Comparison of ENCODE assay signal across 21 mouse cellular contexts in the genomic region with DNA sequence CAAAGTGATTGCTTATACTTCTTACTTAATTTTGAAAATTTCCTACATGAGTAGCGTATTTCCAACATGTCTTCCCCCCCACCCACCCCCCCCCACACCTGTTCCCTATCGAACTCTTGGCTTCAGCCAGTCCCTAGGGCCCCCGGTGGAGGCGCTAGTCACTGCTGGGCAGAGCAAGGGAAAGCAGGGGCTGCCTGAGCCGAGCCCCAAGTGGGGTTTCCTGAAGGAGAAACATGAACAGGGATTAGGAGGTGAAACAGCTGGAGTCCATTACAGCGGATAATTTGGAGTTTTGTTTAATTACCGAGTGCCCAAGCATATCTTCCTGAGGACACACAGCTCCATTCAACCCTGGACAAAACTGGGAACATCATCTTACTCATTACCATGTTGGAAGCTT. TPM values are rescaled to one million over a fixed set of nuclear protein-coding genes. Genes with fewer than 3 reads are reported as not detected.
DNase-seq lines count a peak whose midpoint lies in the region; ATAC-seq lines count a peak whose summit lies in the region.
"Had no signal": no experiment of that assay in that cellular context is flagged by ENCODE, and none has a peak within 500 bp of the region (broad histone marks: within the 10 kb centered on the region; RNA-seq: fewer than 3 reads in every experiment).

No protein-coding gene starts in this region.

- no peak for DNase-seq in kidney, adult 18-20 months
- peak; percentile 64 for DNase-seq in retina, postnatal 1 day
- no peak for DNase-seq in spleen, postnatal 36 days (ENCODE audit: low spot score in 2 of 2)
- no peak for DNase-seq in lung, adult 18-20 months
- DNase-seq: adrenal gland, adult 2 months; cerebellum, adult 18-20 months; heart, postnatal 4 days; kidney, postnatal 25 days; liver, postnatal 0 days; spleen, adult 18-20 months; thymus, postnatal 36 days had no signal

- H3K27me3 ChIP-seq in kidney, embryonic 15.5 days, result no peaks in the 10 kb centered on the region
- H3K27me3 ChIP-seq in neural tube, embryonic 13.5 days, result no peaks in the 10 kb centered on the region
- no peaks in the 10 kb centered on the region for H3K27me3 ChIP-seq in neural tube, embryonic 15.5 days (replicated peaks)
- H3K27me3 ChIP-seq in forebrain, embryonic 13.5 days, result peaks cover 1% of the 10 kb centered on the region; the same call in 1 of the 2 replicates
- H3K27me3 ChIP-seq: heart, embryonic 13.5 days; limb, embryonic 15.5 days had no signal

- peaks cover 51% of the 10 kb centered on the region for H3K4me1 ChIP-seq in kidney, embryonic 15.5 days
- peaks cover 35% of the 10 kb centered on the region for H3K4me1 ChIP-seq in neural tube, embryonic 13.5 days (replicated peaks)
- H3K4me1 ChIP-seq in neural tube, embryonic 15.5 days, result peaks cover 35% of the 10 kb centered on the region
- peaks cover 16% of the 10 kb centered on the region for H3K4me1 ChIP-seq in forebrain, embryonic 13.5 days

- H3K36me3 ChIP-seq in kidney, embryonic 15.5 days, result no peaks in the 10 kb centered on the region
- no peaks in the 10 kb centered on the region for H3K36me3 ChIP-seq in neural tube, embryonic 13.5 days
- no peaks in the 10 kb centered on the region for H3K36me3 ChIP-seq in neural tube, embryonic 15.5 days
- no peaks in the 10 kb centered on the region for H3K36me3 ChIP-seq in forebrain, embryonic 13.5 days (ENCODE audit: poor library complexity, severe bottlenecking)
- H3K36me3 ChIP-seq: heart, embryonic 13.5 days; limb, embryonic 15.5 days had no signal

- no peaks in the 10 kb centered on the region for H3K9me3 ChIP-seq in kidney, embryonic 15.5 days (replicated peaks)
- no peaks in the 10 kb centered on the region for H3K9me3 ChIP-seq in neural tube, embryonic 13.5 days
- no peaks in the 10 kb centered on the region for H3K9me3 ChIP-seq in neural tube, embryonic 15.5 days (replicated peaks)
- no peaks in the 10 kb centered on the region for H3K9me3 ChIP-seq in forebrain, embryonic 13.5 days (replicated peaks)
- H3K9me3 ChIP-seq: heart, embryonic 13.5 days; limb, embryonic 15.5 days had no signal

- ATAC-seq in kidney, embryonic 15.5 days (replicated peaks; ENCODE audit: low FRiP score), result 0 out of 2 replicates have a peak, but pooled peaks have one; percentile 65
- ATAC-seq in neural tube, embryonic 13.5 days (ENCODE audit: low read depth), result peak; percentile 69; the same call in 1 of the 2 replicates
- no peak for ATAC-seq in neural tube, embryonic 15.5 days (ENCODE audit: low FRiP score)
- ATAC-seq in forebrain, embryonic 13.5 days, result no peak
- ATAC-seq: CD4-positive, CD25-positive, alpha-beta regulatory T cell, adult 4 months; liver, postnatal 0 days had no signal

- no peak overlapping the region for H3K9ac ChIP-seq in kidney, embryonic 15.5 days
- no peak overlapping the region for H3K9ac ChIP-seq in neural tube, embryonic 13.5 days
- no peak overlapping the region for H3K9ac ChIP-seq in neural tube, embryonic 15.5 days (replicated peaks)
- H3K9ac ChIP-seq in forebrain, embryonic 13.5 days, result no peak overlapping the region
- H3K9ac ChIP-seq: heart, embryonic 13.5 days; limb, embryonic 15.5 days; liver, postnatal 0 days had no signal

- WGBS in kidney, embryonic 15.5 days, result 26% methylated on average over 7 of the region's 7 CpGs
- WGBS in neural tube, embryonic 13.5 days, result 42% methylated on average over 7 of the region's 7 CpGs
- WGBS in neural tube, embryonic 15.5 days, result 43% methylated on average over 7 of the region's 7 CpGs
- 10% methylated on average over 7 of the region's 7 CpGs for WGBS in forebrain, embryonic 13.5 days

- 0 out of 2 replicates have a peak overlapping the region, but pooled peaks have one; percentile 1 for H3K27ac ChIP-seq in kidney, embryonic 15.5 days
- H3K27ac ChIP-seq in neural tube, embryonic 13.5 days (replicated peaks), result no peak overlapping the region
- no peak overlapping the region for H3K27ac ChIP-seq in neural tube, embryonic 15.5 days (replicated peaks)
- H3K27ac ChIP-seq in forebrain, embryonic 13.5 days, result no peak overlapping the region
- H3K27ac ChIP-seq: heart, embryonic 13.5 days; limb, embryonic 15.5 days had no signal

- no peak overlapping the region for H3K4me3 ChIP-seq in kidney, embryonic 15.5 days (replicated peaks)
- H3K4me3 ChIP-seq in neural tube, embryonic 13.5 days, result no peak overlapping the region
- H3K4me3 ChIP-seq in neural tube, embryonic 15.5 days (replicated peaks), result no peak overlapping the region
- H3K4me3 ChIP-seq in forebrain, embryonic 13.5 days, result no peak overlapping the region
- H3K4me3 ChIP-seq: heart, embryonic 13.5 days; limb, embryonic 15.5 days had no signal

- H3K4me2 ChIP-seq in kidney, embryonic 15.5 days, result peak overlapping the region; percentile 32; the same call in 1 of the 2 replicates
- H3K4me2 ChIP-seq in neural tube, embryonic 13.5 days, result no peak overlapping the region
- no peak overlapping the region for H3K4me2 ChIP-seq in neural tube, embryonic 15.5 days
- 0 out of 2 replicates have a peak overlapping the region, but pooled peaks have one; percentile 0 for H3K4me2 ChIP-seq in forebrain, embryonic 13.5 days
- H3K4me2 ChIP-seq: heart, embryonic 13.5 days; limb, embryonic 15.5 days had no signal

RNA-seq across cellular contexts. Expression of a gene that starts 21.3 kb away (rescaled TPM):
- 14.5 and 17.8 TPM in 2 replicates for polyA plus RNA-seq in kidney, embryonic 15.5 days (2015; fragmentation: Nextera tagmentation; extraction: Ambion mirVana)
- 50.6 and 54.6 TPM in 2 replicates for polyA plus RNA-seq in neural tube, embryonic 13.5 days (2015; fragmentation: Nextera tagmentation; extraction: Ambion mirVana)
- polyA plus RNA-seq in neural tube, embryonic 15.5 days (2015; fragmentation: Nextera tagmentation; extraction: Ambion mirVana), result 40.1 and 50.4 TPM in 2 replicates
- polyA plus RNA-seq in forebrain, embryonic 13.5 days (2015; fragmentation: Nextera tagmentation; extraction: Ambion mirVana), result 8.7 and 9.8 TPM in 2 replicates

RNA-seq across cellular contexts. Expression of a gene that starts 24.0 kb away (rescaled TPM):
- polyA plus RNA-seq in kidney, embryonic 15.5 days (2015; fragmentation: Nextera tagmentation; extraction: Ambion mirVana), result not detected in 2 replicates
- polyA plus RNA-seq in neural tube, embryonic 13.5 days (2015; fragmentation: Nextera tagmentation; extraction: Ambion mirVana), result not detected in 2 replicates
- polyA plus RNA-seq in neural tube, embryonic 15.5 days (2015; fragmentation: Nextera tagmentation; extraction: Ambion mirVana), result not detected in 2 replicates
- not detected in 2 replicates for polyA plus RNA-seq in forebrain, embryonic 13.5 days (2015; fragmentation: Nextera tagmentation; extraction: Ambion mirVana)
- polyA plus RNA-seq: adrenal gland, adult 2 months; CD4-positive, CD25-positive, alpha-beta regulatory T cell, adult 4 months; cortical plate, adult 2 months; heart, embryonic 13.5 days; limb, embryonic 15.5 days; liver, postnatal 0 days; neural tube, embryonic 14.5 days; testis, adult 2 months had no signal

Comparison
In these comparisons a context has a peak if more than half of its experiments do, and no peak if none do; other contexts are left out.
1. ATAC-seq: peak in kidney, embryonic 15.5 days (single experiment) and neural tube, embryonic 13.5 days (single experiment); none in neural tube, embryonic 15.5 days (single experiment) and forebrain, embryonic 13.5 days (single experiment).
2. H3K4me2 ChIP-seq: peak in kidney, embryonic 15.5 days (single experiment) and forebrain, embryonic 13.5 days (single experiment); none in neural tube, embryonic 13.5 days (single experiment) and neural tube, embryonic 15.5 days (single experiment).